Mouse (Mus musculus): Measurements from ENCODE around the gene Rere.
"Not testable (repeated sequence)": the region's sequence is repeated elsewhere in the genome, so short reads cannot be mapped to it uniquely, and the experiment has no call there.

Rere gene

DNA sequence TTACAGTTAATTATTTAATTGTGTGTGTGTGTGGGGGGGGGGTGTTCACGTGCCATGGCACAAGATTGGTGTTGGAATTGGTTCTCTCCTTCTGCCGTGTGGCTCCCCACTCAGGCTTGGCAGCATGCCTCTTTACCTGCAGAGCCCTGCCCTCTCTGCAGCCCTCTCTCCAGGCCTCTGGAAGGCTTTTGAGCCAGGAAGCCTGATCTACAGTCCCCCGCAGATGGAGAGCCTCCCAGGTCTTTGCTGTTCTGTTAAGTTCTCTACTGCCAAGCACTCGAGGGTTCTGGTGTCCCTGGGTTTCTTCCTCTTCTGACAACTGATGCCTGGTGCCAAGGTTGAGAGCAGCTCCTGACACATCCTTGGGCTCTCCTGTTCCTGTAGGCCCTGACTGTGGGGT is 27.0 kb upstream of the Rere start:
- in situ Hi-C loops (cut with MboI): loop anchor here (25.0 kb wide), 1 partner anchor 208 kb away; no protein-coding TSS in a partner anchor

DNA sequence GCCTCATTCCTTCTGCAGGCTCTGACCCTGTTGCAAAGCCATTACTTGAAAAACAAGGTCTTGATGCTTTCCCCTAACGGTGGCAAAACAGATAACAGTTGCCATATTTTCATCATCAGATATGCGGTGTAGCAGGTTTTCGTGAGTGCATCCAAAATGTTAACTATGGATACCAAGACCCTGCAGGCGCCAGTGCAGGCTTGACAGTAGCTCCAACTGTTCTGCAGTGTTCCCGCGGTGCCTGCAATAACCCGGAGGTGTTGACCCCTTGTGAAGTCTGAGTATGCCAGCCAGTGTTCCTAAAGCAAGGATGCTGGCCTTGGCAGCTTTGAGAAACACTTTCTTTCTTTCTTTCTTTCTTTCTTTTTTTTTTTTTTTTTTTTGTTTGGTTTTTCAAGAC is 26.3 kb upstream of the Rere start:
- in situ Hi-C loops (cut with MboI): loop anchor here (25.0 kb wide), 1 partner anchor 207 kb away; no protein-coding TSS in a partner anchor

DNA sequence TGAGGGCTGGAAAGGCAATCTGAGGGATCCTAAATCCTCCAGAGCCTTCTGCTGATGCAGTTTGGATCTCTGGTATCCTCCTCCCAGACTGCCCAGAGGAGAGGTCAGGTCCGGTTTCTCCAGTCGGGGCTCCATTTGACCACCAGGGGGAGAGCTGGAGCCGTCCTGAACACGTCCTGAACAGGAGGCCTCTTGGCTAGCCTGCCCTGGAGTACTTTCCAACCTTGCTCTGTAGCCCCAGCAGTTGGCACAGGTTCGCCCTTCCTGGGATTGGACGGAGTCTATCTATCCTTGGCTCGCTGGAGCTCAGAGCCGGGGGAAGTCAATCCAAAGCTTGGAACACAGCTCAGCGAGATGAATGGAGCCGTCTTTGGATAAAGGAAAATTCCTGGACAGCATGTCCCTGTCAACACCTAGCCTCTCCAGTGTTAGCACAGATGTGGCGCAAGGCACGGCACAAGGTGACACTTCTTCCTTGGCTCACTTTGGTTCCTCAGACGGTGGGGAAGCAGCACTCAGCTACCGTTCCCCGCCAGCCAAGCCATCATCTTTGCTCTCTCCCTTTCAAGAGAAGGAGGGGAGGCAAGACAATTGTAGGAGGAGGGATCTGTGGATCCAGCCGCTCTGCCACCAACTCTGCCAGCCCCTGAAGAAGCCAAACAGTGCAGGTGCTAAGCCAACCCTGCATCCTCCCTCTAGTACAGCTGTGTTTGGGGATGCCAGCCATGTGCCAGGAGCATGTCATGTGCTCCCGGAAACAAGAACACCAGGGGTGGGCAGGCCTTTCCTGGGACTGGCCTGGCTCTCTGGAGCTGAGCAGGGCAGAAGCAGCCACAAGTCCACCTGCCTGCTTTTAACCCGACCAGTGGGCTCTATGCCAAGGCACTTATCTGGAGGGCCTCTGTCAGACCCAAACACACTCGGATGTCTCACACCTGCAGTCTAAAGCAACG is 23.9 kb upstream of the Rere start:
- in situ Hi-C loops (cut with MboI): loop anchor here (25.0 kb wide), 1 partner anchor 205 kb away; no protein-coding TSS in a partner anchor

DNA sequence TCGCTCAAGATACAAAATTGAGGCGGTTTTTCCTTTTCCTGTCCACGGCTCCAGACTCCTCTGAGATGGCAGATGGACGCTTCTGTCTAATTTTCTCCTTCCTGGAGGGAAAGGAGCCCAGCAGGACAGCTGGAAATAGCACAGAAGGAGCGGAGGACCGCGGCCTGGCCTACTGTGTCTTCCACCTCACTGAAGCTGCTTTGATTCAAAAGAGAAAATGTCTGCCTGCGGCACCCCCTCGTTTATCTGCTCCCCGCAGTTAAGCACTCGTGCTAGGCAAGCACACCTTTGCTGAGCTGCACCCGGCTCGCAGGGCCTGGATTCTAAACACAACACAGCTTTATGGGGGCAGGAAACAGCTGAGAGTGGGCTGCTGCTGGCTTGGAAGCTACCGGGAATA is 23.1 kb upstream of the Rere start:
- in situ Hi-C loops (cut with MboI): loop anchor here (25.0 kb wide), 1 partner anchor 204 kb away; no protein-coding TSS in a partner anchor

DNA sequence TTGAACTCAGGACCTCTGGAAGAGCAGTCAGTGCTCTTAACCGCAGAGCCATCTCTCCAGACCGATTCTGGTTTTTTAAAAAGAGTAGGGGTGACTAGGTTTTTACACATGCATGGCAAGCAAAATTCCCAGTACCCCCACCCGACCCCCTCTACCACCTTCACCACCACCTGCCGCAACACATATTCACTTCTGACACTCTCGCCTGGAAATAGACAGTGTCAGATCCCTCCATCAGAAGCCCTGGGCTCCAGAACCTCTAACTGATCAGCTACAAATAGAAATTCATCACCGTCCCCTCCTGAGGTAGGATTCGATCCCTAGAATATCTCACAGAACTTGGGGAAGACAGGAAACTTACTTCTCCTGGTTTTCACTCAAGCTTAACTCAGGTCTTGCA is 21.9 kb upstream of the Rere start:
- in situ Hi-C loops (cut with MboI): loop anchor here (25.0 kb wide), 1 partner anchor 203 kb away; no protein-coding TSS in a partner anchor

DNA sequence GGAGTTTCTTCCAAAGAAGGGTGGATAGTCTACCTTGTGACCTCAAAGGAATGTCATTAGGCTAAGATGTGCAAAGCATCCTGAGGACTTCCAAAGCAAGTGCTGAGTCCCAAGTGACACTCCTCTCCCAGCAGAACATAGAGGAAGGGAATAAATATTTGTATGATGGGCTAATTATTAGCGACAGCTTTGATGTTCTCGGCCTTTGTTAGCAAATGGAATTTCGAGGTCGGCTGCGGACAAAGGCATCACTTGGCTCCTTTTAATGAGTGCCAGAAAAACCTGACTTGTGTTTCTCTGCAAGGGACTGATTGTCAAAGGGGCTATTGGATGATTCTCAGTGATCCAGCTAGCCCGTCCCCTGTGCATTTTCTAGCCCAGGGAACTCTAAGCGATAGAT is 21.3 kb upstream of the Rere start:
- in situ Hi-C loops (cut with MboI): loop anchor here (25.0 kb wide), 1 partner anchor 202 kb away; no protein-coding TSS in a partner anchor

DNA sequence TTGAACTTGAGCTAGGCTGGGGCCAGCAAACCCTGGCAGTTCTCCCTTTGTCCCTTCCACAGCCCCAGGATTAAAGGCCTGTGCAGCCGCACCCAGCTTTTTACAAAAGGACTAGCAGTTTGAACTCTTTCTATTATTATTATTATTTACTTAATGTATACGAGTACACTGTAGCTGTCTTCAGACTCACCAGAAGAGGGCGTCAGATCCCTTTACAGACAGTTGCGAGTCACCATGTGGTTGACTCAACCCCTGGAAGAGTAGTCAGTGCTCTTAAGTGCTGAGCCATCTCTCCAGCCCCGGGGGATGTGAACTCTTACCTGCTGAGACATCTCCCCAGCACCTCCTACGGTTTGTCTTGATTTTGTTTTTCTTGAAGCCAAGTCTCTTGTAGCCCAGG is 20.7 kb upstream of the Rere start:
- in situ Hi-C loops (cut with MboI): loop anchor here (25.0 kb wide), 1 partner anchor 202 kb away; no protein-coding TSS in a partner anchor

DNA sequence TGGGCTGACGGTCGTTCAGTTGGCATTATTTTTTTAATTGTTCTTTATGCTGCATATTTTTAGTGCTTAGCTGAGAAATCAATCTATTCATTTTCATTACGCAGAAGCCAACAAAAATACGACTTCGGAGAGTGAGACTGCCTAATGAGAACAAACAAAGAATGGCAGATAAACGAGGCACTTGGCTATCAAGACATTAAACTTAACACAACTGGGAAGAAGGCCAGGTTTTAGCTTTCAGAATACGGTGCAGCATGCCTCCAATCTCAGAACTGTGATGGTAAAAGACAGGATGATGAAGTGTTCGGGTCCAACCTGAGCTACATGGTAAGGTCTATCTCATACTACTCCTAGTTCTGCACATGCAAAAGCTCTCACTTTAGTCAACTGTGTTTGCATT is 19.1 kb upstream of the Rere start:
- in situ Hi-C loops (cut with MboI): loop anchor here (25.0 kb wide), 1 partner anchor 200 kb away; no protein-coding TSS in a partner anchor

DNA sequence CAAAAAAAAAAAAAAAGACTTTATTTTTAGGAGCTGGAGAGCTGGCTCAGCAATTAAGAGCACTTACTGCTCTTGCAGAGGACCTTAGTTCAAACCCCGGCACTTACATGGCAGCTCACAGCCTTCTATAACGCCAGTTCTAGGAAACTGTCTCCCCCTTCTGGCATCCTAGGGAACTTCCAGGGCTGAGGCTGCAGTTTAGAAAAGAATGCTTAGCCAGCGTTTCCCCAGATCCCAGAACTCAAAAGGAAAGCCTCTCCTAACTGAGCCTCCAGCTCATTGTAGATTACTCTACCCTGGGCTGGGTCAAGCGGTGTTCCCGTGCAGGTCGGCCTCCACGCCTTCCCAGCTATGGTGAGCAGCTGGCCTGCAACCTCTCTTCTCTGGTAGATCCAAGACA is 16.5 kb upstream of the Rere start:
- in situ Hi-C loops (cut with MboI): loop anchor here (25.0 kb wide), 1 partner anchor 197 kb away; no protein-coding TSS in a partner anchor

DNA sequence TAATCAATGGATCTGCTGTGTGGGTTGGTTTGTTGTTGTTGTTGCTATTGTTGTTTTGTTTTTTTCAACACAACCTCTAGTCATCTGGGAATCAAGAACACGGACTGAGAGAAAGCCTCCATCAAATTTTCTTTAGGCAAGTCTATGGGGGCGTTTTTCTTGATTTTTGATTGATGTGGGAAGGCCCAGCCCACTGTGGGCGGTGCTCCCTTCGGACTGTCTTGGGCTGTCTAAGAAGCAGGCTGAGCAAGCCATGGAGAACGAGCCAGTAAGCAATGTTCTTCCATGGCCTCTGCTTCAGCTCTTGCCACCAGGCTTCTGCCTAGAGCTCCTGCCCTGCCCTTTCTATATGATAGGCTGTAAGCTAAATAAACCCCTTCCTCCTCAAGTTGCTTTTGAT is 16.0 kb upstream of the Rere start:
- in situ Hi-C loops (cut with MboI): loop anchor here (25.0 kb wide), 1 partner anchor 197 kb away; no protein-coding TSS in a partner anchor

DNA sequence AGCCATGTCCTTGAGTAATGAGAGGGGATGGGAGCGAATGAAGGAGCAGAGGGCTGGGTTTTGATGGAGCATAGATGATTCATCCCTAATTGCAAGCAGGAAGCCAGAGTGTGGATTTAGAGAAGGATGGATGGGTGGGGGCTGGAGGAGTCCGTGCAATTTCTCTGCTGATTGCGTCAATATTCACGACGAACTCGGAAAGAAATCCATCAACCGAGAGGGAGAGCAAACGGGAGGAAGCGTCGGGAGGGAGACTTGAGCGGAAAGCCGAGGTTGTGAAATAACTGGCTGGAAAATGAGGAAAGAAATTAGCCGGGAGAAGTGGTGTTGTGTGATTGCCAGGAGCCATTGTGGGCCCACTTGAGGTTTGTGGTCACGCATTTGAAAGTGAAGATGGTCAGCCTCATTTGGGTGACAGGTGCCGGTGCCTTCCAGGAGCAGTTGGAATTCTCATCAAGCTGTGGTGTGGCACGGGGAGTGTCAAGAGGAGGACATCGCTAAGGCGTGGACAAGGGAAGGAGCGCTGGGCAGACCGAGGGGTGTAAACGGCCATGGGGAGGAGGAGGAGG is 14.7 kb upstream of the Rere start:
- in situ Hi-C loops (cut with MboI): loop anchor here (25.0 kb wide), 1 partner anchor 196 kb away; no protein-coding TSS in a partner anchor

DNA sequence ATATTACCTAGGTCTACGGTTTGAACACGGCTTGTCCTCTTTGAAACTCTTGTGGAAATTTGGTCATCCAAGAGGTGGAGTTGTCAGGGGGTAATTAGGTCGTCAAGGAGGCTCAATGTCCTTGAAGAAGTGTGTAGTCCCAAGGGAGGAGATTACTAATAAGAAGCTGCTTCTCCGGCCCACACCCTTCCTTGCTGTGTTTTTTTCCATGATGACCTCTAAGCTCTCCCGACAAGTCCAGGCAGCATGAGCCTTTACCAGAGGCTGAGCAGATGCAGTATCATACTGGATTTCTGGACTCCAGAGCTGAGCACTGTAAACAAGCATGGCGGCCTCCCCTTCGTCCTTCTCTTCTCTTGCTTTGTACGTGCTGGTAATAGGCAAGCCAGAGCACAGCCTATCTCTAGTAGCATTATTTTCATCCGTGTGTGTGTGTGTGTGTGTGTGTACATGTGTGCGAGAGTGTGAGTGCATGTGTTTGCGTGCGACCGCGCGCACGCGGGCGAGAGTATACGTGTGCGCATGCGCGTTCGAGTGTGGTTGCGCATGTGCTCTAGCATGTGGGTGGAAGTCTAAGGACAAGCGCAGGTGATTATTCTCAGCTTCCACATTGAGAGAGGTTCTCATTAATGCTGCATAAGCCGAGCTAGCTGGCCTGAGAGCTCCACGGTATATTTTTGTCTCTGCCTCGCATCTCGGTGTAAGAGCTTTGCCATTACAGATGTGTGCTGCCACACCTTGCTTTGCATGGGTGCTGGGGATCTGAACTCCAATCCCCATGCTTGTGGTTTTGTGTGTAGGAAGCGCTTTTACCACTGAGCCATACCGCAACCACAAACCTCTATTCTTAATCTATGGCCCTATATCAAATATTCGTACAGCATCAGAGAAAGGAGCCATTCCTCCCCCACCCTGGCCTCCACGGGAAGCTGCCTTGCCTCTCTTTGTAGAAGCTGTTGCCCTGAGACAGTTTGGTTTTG is 12.5 kb upstream of the Rere start:
- in situ Hi-C loops (cut with MboI): loop anchor here (25.0 kb wide), 1 partner anchor 193 kb away; no protein-coding TSS in a partner anchor

DNA sequence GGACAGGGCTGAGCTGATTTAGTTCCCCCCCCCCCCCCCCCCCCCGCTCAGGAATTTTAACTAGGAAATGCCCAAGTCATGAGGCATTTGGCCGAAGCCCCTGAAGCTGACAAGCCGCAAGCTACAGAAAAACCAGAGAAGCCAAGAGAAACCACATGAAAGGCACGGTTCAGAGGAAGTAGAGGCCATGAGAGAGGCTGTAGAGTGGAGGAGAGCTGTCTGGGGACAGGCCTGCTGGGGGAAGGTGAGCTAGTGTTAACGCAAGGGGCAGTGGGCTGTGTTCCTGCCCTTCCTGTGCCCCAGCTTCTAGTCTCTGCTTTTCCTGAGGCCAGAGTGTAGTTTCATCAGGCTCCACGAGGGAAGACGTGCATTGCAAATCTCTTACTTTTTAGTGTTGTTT is 11.8 kb upstream of the Rere start:
- in situ Hi-C loops (cut with MboI): loop anchor here (25.0 kb wide), 1 partner anchor 193 kb away; no protein-coding TSS in a partner anchor

DNA sequence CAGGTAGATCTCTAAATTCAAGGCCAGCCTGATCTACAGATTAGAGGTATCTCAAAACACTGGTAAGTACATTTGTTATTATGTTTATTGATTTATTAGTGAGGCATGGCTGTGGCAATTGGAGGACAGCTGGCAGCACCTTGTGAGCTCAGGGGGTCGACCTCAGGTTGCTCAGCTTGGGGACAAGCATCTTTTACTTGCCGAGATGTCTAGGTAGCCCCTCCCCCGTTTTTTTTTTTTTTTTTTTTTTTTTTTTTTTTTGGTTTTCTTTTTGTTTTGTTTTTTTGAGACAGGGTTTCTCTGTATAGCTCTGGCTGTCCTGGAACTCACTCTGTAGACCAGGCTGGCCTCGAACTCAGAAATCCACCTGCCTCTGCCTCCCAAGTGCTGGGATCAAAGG is 10.7 kb upstream of the Rere start:
- in situ Hi-C loops (cut with MboI): loop anchor here (25.0 kb wide), 1 partner anchor 192 kb away; no protein-coding TSS in a partner anchor

DNA sequence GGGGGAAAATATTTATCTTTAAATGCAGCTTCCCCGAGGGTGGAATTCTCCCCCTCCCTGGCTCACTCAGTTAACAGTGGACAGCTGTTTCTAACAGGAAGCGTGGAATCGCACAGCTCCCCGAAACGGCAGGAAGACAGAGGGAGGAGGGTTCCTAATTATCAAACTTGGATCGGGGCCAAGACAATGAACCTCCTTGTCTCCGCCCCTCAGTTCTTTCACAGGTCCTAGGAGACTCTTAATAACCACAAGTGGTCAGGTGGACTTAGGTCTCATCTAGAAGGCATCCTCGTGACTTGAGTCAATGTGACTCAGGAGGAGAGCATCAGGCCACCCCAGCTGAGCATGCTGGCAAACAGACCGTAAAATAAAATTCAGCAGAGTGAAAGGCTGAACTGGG is 8.7 kb upstream of the Rere start:
- in situ Hi-C loops (cut with MboI): loop anchor here (25.0 kb wide), 1 partner anchor 190 kb away; no protein-coding TSS in a partner anchor

DNA sequence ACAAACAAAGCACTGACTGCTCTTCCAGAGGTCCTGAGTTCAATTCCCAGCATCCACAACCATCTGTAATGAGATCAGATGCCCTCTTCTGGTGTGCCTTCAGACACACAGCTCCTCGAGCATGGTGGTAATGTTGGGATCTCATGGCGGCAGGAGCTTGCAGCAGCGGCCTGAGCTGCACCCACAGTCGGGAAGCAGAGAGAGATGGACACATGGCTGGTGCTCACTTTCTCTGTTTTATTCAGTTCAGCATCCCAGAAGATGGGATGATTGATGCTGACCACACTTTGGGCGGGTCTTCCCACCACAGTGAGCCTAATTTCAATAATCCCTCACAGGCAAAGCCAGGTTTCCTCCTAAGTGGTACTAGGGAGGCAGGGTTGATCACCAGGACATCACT is 5.9 kb upstream of the Rere start:
- in situ Hi-C loops (cut with MboI): no loop called here

DNA sequence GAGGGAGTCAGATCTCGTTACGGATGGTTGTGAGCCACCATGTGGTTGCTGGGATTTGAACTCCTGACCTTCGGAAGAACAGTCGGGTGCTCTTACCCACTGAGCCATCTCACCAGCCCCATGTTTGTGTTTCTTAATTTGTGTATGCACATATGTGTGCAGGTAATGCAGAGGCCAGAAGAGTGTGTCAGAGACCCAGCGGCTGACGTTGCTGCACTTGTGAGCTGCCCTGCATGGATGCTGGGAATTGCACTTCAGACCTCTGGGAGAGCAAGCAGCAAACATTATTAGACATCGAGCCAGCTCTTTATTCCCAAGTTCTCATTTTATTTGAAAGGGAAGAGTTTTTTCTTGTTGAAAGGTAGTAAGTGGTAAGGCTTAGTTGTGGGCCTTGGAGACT is 2.1 kb upstream of the Rere start:
- in situ Hi-C loops (cut with MboI): not testable (repeated sequence)

DNA sequence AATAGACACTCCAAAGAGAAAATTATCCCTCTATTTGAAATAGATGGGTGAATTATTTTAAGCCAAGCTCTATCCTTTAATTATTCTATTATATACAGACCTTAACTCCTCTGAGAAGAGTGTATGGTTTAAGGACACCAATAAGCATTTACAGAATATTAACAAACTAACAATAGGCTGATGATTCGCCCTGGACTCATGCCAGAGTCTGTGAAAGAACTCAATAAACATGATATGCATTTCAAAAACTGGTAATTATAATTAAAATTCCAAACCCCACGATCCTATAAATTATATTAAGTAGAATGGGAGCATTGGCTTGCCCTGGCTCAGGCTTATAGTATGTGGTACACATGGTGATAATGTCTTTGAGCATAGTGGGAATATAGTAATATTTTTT is 1.4 kb upstream of the Rere start:
- in situ Hi-C loops (cut with MboI): no loop called here

DNA sequence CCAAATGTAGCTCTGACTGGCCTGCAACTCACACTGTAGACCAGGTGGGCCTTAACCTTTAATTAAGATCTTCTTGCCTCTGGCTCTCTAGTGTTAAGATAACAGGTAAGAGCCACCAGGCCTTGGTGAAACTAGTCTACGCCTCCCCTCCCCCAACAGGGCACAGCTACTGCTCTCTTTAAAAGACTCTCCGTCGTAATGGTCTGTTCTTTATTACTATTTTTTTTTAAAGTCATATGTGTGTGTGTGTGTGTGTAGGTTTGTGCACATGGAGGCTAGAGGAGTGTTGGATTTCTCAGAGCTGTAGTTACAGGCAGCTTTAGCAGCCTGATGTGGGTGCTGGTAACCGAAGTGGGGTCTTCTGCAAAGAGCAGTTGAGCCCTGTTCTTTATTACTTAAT is 987 bp upstream of the Rere start:
- in situ Hi-C loops (cut with MboI): no loop called here

DNA sequence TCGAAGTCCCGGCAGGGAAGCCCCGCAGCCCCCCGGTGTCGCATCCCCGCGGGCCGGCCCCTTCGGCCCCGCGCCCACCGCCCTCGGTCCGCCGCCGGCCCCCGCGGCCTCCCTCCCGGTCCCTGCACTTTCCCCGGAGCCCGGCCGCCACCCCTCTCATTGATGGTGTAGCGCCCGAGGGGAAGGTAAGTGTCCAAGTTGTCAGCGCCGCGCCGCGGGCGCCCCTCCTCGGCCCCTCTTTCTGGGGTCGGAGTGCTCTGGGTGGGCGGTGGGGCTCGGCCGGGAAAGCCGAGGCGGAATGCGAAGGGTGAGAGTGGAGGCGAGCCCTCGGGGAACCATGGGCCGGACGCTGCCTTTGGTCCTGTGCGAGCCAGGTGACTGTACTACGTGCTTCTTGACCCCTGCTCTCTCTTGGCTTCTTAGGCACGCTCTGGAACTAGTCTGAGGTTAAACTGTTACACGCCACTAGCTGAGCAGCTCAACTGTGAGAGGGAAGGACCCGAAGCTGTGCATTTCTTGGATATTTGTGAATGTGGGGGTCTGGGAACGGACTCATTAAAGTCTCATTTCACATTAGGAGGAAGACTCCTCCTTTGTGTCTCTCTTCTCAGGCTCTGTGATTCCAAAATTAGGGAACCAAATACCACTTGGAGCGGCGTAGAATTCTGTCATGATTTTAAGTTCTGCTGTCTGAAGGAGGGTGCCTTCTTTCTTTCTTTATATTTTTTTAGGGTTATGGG is 615 bp downstream of the Rere start:
- in situ Hi-C loops (cut with MboI): no loop called here
